Mouse (Mus musculus): Measurements from ENCODE around the gene Tbck. TPM values are rescaled to one million over a fixed set of nuclear protein-coding genes. Genes with fewer than 3 reads are reported as not detected.

Gene Tbck
- polyA plus RNA-seq, 1 experiment from 2014 or later = 12.8 TPM

DNA sequence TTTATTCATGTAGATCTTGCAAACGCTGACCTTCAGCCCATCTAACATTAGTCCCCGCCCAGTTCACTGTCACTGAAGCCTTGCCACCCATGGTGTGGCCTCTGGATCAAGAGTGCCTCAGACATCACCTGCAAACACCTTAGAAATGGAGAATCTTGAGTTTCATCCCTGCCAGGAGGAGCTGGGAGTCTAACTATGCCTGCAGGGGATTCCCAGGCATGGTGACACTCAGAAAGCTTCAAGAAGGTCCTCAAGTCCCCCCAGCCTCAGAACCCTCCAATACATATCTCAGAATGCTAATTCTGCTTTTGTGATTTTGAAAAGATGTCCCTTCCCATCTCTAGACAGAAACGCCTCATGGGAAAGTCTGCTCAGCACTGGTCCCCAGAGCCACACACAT is 196.4 kb downstream of the Tbck start:
- no peak for TF ChIP-seq CTCF (IDR thresholded peaks at IDR 0.05)
- in situ Hi-C loops (cut with MboI; ENCODE audit: low pct_unique_long_range_greater_than_20kb) = loop anchor here (5.0 kb wide), 1 partner anchor 133 kb away; no protein-coding TSS in a partner anchor
- DNase-seq (ENCODE audit: low read depth, low spot score) (no peak), ATAC-seq (no peak)
- POLR2A ChIA-PET = no interaction called here
- no peaks in the 10 kb centered on the region for H3K27me3 ChIP-seq
- CTCF ChIA-PET = interaction anchor here (1.1 to 1.7 kb wide), 3 partner anchors 13 to 59 kb away, joined by 3 to 4 read pairs (median 4); no protein-coding TSS in a partner anchor

DNA sequence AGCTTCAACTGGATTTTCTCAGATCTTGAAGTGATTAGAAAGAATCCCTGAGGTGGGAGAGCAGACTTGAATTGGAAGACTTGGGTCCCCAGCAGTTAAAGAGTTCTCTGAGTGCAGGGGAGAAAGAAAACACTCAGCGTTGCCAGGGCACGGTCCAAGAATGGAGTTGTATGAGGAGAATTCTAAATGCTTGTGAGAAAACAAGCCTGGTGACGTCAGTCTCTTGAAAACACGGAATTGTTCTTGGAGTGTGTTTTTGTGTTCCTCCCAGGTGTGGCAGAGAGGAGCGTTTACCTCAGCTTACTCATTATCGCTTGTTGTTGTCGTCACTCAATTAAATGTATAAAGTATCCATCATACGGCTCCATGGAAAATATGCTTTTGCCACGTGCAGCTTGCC is 196.9 kb downstream of the Tbck start:
- CTCF ChIA-PET = interaction anchor here (1.1 to 1.7 kb wide), 3 partner anchors 12 to 59 kb away, joined by 3 to 4 read pairs (median 4); no protein-coding TSS in a partner anchor
- no peak for TF ChIP-seq CTCF (IDR thresholded peaks at IDR 0.05)

DNA sequence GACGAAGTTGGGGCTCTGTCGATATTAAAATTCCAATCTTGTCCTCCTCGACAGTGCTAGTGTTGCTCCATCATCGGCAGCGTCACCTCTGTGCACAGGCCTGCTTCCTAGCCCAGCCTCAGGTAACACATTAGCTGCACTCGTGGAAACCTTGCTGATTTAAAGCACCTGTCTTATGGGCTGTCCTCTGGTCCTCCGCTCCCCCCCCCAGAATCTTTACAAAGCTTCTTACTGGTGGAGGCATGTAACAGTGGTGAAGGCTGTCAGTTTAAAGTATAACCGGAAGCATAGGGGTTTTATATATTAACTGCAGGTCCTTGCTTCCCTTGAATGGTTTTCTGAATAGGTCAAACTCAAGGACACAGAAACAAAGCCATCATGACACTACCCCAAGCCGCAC is 199.3 kb downstream of the Tbck start:
- in situ Hi-C loops (cut with MboI; ENCODE audit: low pct_unique_long_range_greater_than_20kb) = loop anchor here (5.0 kb wide), 1 partner anchor 136 kb away; no protein-coding TSS in a partner anchor
- no peak for DNase-seq (ENCODE audit: low read depth, low spot score)
- TF ChIP-seq CTCF (IDR thresholded peaks at IDR 0.05) = no peak
- ATAC-seq = no peak
- ChIA-PET CTCF (interaction anchor here (1.3 kb wide), 1 partner anchor 24 kb away, joined by 3 read pairs; no protein-coding TSS in a partner anchor), POLR2A (interaction anchor here (0.6 to 1.2 kb wide), 3 partner anchors 14 to 201 kb away, joined by 3 read pairs; no protein-coding TSS in a partner anchor)
- no peaks in the 10 kb centered on the region for H3K27me3 ChIP-seq

More for the DNA sequence above, 196.9 kb downstream of the Tbck start:
- H3K27me3 ChIP-seq = no peaks in the 10 kb centered on the region
- ATAC-seq = no peak
- in situ Hi-C loops (cut with MboI; ENCODE audit: low pct_unique_long_range_greater_than_20kb) = loop anchor here (5.0 kb wide), 1 partner anchor 134 kb away; no protein-coding TSS in a partner anchor
- POLR2A ChIA-PET = no interaction called here
- DNase-seq (ENCODE audit: low read depth, low spot score) = no peak

- in situ Hi-C loops (cut with MboI; ENCODE audit: low pct_unique_long_range_greater_than_20kb) = loop anchor here (5.0 kb wide), 1 partner anchor 137 kb away; no protein-coding TSS in a partner anchor
- POLR2A ChIA-PET = interaction anchor here (1.2 kb wide), 1 partner anchor 12 kb away, joined by 3 read pairs; no protein-coding TSS in a partner anchor
- ATAC-seq = no peak
- CTCF ChIA-PET = interaction anchor here (1.3 kb wide), 1 partner anchor 16 kb away, joined by 4 read pairs; no protein-coding TSS in a partner anchor
- TF ChIP-seq CTCF (IDR thresholded peaks at IDR 0.05) = no peak
- H3K27me3 ChIP-seq = no peaks in the 10 kb centered on the region
- DNase-seq (ENCODE audit: low read depth, low spot score) = no peak
Measured at GRCm38 (mm10) chr3:132884459-132884858, 200.5 kb downstream of the Tbck start.

- no peak for ATAC-seq
- POLR2A ChIA-PET = no interaction called here
Measured at GRCm38 (mm10) chr3:132886419-132887050, 202.6 kb downstream of the Tbck start.

DNA sequence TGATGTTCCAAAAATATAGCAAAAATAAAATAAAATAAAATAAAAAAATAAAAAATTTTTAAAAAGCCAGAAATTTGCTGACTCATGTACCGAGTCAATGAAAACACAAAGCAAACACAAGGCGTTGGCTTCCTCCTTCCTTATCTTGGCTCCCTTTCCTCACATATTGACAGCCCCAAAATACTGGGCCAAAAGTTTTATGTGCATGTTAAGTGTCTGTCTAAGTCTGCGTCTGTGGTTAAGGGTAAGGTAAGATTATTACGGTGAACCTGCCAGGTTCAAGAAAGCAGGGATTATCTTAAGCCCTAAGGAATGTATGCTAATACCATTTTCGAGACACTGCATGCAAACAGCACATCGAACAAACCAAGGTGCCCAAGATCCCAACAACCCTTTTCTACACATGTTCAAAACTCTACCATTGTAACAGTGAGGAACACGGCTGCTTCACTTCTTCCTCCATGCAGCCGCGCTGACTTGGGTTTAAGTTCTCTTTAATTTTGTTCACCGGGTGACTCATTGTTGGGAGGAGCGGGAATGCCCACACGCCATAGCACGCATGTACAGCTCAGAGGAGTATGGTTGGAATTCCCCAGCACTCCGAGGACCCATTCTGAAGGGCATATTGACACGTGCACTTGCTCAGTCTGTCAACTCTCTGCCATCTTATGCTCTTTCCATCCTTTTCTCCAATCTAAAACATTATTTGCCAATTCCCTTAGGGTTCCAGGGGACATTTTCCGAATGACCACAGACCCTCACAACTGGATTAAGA is 203.3 kb downstream of the Tbck start:
- TF ChIP-seq CTCF (IDR thresholded peaks at IDR 0.05) = no peak
- POLR2A ChIA-PET = no interaction called here
- no peaks in the 10 kb centered on the region for H3K27me3 ChIP-seq
- CTCF ChIA-PET = interaction anchor here (1.2 to 2.7 kb wide), 2 partner anchors 15 to 140 kb away, joined by 3 to 9 read pairs; no protein-coding TSS in a partner anchor
- in situ Hi-C loops (cut with MboI; ENCODE audit: low pct_unique_long_range_greater_than_20kb) = no loop called here
- ATAC-seq (peak; percentile 33), DNase-seq (ENCODE audit: low read depth, low spot score) (no peak)

More at GRCm38 (mm10) chr3:132886419-132887050, 202.6 kb downstream of the Tbck start:
- in situ Hi-C loops (cut with MboI; ENCODE audit: low pct_unique_long_range_greater_than_20kb) = no loop called here
- CTCF ChIA-PET = interaction anchor here (1.2 kb wide), 1 partner anchor 11 kb away, joined by 3 read pairs; no protein-coding TSS in a partner anchor
- DNase-seq (ENCODE audit: low read depth, low spot score) = no peak
- no peak for TF ChIP-seq CTCF (IDR thresholded peaks at IDR 0.05)
- H3K27me3 ChIP-seq = no peaks in the 10 kb centered on the region

Other genes starting within 250 kb of the Tbck start
- not detected for gene Gimd1, start 54.3 kb upstream of the Tbck start, polyA plus RNA-seq (2021)
- gene Aimp1, start 226 bp downstream of the Tbck start, polyA plus RNA-seq (2021) = 169 TPM

Data from Patski (cell line).